Mouse (Mus musculus) layer of hippocampus, postnatal 10 days (tissue): ENCODE data around the gene Slc27a5. TPM values are rescaled to one million over a fixed set of nuclear protein-coding genes. Genes with fewer than 3 reads are reported as not detected.

Experiments used
- DNase-seq, 2 experiments: peaks; one replicate each; pipeline ENCODE4 v3.0.0; 2021; ENCODE audit warnings: low spot score in 2 of 2
- total RNA-seq, 2 experiments: library from RNA; stranded (reverse); gene quantifications; 2 replicates each; pipeline ENCODE4 v1.2.3; 2021

The Slc27a5 gene
- total RNA-seq, 2 experiments from 2014 or later = not detected

DNA sequence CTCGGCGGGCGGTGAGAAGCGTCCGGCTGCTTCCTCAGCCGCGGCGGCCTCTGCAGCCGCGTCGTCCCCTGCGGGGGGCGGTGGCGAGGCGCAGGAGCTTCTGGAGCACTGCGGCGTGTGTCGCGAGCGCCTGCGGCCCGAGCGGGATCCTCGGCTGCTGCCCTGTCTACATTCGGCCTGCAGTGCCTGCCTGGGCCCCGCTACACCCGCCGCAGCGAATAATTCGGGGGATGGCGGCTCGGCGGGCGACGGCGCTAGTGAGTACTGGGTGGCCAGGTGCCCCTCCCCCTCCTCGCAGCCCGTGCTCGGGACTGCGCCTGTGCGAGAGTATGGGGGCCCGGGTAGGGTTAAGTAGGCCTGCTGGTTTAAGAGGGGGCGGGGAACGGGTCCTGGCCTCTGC lies 26.8 kb upstream of the Slc27a5 start:
- peak; percentile 89 to 93 for DNase-seq

- peak; percentile 97 to 98 for DNase-seq
Measured at GRCm38 (mm10) chr7:13023928-13024731, 26.1 kb upstream of the Slc27a5 start.

DNA sequence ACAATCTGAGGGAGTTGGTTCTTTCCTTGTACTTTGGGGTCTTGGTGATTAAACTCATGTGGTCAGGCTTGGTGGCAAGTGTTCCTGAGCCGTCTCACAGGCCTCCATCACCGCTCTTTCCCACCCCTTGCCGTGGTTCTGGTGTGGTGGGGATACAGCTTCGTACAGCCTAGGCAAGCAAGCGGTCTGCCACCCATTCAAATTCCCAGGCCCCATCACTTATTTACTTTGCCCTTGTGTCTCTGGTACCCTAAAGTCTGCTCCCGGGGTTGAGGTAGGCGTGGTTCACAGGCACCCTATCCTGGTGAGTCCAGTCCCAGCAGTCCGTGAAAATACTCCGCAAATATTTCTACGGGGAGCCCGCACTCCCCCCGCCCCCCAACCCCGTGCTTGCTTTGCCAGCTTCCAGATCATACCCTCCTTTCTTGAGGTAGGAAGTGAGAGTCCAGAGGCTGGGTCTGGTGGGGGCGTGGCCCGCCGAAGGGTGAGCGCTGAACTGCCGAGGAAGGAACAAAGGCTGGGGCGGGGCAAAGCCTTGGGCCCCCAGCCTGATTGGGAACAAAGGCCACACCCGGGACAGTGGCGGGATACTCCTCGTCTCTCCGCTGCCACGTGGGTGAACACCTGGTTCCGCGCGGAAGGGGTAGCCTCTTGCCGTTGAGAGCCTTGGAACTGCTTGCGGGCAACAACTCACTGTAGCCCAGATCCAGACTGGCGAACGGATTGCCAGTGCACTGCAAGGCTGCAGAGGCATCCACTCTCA lies 25.0 kb upstream of the Slc27a5 start:
- DNase-seq = peak; percentile 46 to 61

DNA sequence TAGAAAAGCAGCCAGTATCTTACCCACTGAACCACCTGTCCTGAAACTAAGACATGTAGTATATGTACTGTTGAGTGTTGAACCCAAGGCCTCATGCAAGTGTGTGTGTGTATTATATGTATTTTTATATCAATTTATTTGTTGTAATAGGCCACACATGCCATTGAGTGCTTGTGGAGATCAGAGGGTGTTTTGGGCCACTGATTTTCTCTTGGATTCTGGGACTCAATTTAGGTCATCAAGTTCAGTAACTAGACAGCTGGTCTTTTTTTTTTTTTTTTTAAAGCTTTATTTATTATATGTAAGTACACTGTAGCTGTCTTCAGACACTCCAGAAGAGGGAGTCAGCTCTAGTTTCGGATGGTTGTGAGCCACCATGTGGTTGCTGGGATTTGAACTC lies 17.2 kb upstream of the Slc27a5 start:
- no peak for DNase-seq

DNA sequence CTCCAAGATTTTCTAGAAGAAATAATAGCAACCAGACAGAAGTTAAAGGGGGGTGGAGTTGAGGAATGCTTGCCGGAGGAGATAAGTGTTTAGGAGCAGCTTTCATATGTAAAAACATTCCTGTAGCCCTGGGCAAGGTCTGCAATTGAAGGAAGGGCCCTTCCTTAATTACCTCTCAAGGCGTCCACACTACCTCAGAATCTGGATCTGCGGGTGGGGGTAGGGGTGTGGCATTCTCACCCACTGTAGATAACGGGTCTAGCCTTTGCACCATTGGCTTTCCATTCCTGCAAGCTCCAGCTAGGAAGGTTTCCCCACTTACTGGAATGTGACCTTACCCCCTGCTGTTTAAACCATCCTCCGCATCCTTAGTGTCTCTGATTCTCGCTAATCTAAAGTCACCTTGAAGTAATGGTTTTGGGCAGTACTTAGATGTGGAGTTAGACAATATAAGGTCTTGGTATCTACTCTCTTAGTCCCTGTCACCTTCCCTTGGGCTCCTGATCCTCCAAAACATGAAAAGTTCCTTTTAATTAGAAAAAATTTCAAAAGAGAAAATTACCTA lies 16.4 kb upstream of the Slc27a5 start:
- no peak for DNase-seq

- DNase-seq = no peak
Measured at GRCm38 (mm10) chr7:13013671-13014070, 15.7 kb upstream of the Slc27a5 start.

- peak in 1 of 2 experiments; percentile 8 for DNase-seq
Measured at GRCm38 (mm10) chr7:13010005-13010908, 12.3 kb upstream of the Slc27a5 start, which contains the start of gene Zbtb45. Zbtb45 (minus strand) TSS chr7:13010034.

GRCm38 (mm10) chr7:13009143-13010004 lies 11.4 kb upstream of the Slc27a5 start:
- peak; percentile 94 for DNase-seq

GRCm38 (mm10) chr7:13007341-13008092 lies 9.5 kb upstream of the Slc27a5 start:
- DNase-seq = peak; percentile 10 to 39

- DNase-seq = no peak
Measured at GRCm38 (mm10) chr7:13006531-13006930, 8.5 kb upstream of the Slc27a5 start.

- DNase-seq = no peak
Measured at GRCm38 (mm10) chr7:13006011-13006410, 8.0 kb upstream of the Slc27a5 start.

- DNase-seq = no peak
Measured at GRCm38 (mm10) chr7:13003380-13003779, 5.4 kb upstream of the Slc27a5 start.

DNA sequence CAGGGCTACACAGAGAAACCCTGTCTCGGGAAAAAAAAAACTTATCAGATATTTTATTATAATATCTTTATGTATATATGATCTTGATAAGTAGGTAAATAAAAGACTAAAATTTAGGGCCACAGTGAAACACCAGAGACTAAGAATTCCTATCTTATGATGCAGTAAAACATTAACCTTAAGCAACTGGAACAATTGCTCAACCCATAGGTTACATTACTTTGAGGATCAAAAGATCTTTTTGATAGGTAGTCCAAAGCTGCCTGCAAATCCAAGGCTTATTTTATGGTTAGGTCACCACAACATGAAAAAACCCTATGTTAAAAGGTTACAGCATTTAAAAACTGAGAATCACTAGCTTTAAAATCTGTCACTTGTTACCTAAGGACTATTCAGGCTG lies 3.6 kb upstream of the Slc27a5 start:
- no peak for DNase-seq

DNA sequence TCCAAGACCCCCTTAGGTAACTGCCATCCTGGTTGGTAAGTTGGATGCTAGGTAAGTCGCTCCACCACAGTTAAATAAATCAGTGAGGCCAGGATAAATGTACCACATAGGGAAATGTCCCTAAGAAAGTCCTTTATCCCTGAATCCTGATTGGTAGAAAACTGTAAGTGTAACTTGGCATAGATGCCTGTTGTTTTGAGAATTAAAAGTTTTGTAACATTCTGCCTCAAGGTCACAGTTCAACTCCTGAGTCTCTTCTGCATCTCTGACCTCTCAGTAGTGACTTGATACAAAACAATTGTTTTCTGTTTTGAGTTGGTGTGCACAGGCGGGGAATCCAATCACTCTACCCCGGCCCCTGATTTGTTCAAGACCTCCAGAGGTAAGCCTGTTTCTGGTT lies 859 bp upstream of the Slc27a5 start, which contains the start of gene Trim28:
Gene Trim28 (plus strand): TSS at position 264 of the 400 bp plus-strand sequence.
- no peak for DNase-seq

DNA sequence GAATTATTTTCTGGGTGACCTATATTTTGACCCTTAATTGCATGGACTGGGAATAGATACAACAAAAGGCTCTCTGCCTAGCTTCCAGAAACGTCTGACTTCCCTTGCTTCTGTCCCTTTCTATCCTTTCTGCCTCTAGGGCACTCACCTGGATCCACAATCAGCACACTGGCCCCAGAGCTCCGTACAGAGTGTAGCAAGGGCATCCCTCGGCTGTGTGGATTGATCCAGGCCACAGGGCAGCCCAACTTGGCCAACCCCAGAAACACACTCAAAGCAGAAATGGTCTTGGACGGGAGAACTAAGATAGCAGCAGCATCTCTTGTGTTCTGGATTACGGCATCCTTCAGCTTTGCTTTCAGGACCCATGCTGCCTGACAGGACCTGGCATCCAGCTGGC lies 762 bp downstream of the Slc27a5 start:
- DNase-seq = no peak

- DNase-seq = no peak
Measured at GRCm38 (mm10) chr7:12995862-12996261, 2.1 kb downstream of the Slc27a5 start.

DNA sequence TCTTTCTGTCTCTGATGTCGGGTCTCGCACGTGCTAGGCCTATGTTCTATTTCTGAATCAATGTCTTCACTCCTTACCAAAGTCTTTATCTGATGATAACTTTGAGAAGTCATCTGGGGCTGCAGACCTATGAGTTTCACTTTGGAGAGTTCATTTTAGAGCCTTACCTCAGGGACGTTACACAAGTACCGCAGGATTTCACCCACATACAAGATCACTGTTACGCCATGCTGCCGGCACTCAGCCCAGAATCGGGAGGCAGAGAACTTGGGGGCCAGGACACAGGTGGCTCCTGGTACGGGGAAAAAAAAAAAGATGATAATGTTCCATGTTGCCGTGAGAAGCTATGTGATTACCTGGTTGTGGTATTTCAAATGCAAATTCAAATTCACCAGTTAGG lies 4.8 kb downstream of the Slc27a5 start:
- DNase-seq = no peak

DNA sequence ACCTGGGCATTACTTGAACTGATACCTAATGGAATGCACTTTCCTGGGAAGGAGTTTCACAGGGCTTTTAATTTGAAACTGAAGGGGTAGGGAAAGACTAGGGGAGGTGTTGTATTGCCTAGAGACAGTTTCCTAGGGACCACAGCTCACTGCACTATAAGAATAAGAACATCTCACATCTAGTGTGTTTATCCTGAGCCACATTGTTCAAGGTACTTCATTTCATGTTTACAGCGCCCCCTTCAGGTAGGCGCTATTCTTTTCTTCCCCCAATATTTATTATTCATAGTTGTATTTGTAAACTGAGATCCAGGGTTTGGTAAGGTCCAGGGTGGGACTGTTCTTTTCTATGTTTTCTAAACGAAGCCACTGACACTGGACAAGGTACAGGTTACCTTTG lies 5.8 kb downstream of the Slc27a5 start:
- DNase-seq = no peak
